Mouse (Mus musculus) olfactory bulb, adult 2 months (tissue): ENCODE results near the gene Pcx. TPM values are rescaled to one million over a fixed set of nuclear protein-coding genes. Genes with fewer than 3 reads are reported as not detected.

Experiments
- H3K27ac ChIP-seq: fragments of 200-500 bp; 2 replicates; pipeline ENCODE4 v1.5.1; 2012; ENCODE audit warnings: low read depth, low read length; ENCODE audit not compliant: insufficient read depth
- H3K4me1 ChIP-seq: fragments of 200-500 bp; 2 replicates; pipeline ENCODE4 v1.6.1; 2012; ENCODE audit warnings: low read length; ENCODE audit not compliant: control insufficient read depth, insufficient read depth
- H3K4me3 ChIP-seq: fragments of 200-500 bp; 2 replicates; pipeline ENCODE4 v1.5.1; 2012; ENCODE audit warnings: mild to moderate bottlenecking, low read depth, low read length, moderate library complexity; ENCODE audit not compliant: insufficient read depth
- CTCF ChIP-seq: fragments of 200-500 bp; IDR thresholded peaks from 2 replicates; pipeline ENCODE4 v1.5.1; 2012; ENCODE audit warnings: low read depth, mild to moderate bottlenecking, low read length, moderate library complexity; ENCODE audit not compliant: insufficient read depth
- POLR2A ChIP-seq: fragments of 200-500 bp; IDR thresholded peaks from 2 replicates; pipeline ENCODE4 v1.6.1; 2012; ENCODE audit warnings: mild to moderate bottlenecking, low read depth, low read length, moderate library complexity; ENCODE audit not compliant: insufficient read depth
- WGBS: fragments of 180-500 bp; shearing (Covaris S2); methylation state at CpG from one replicate; pipeline ENCODE4 v1.1.7; 2018; 5-methylcytosine and 5-hydroxymethylcytosine counted together
- polyA plus RNA-seq: library from polyadenylated mRNA; stranded (reverse); fragments of >200 nt; gene quantifications from 2 replicates; pipeline ENCODE4 v1.2.4, GENCODE M21; 2012; ENCODE audit warnings: low replicate concordance; ENCODE audit not compliant: missing spikeins, insufficient read depth, insufficient read length

The Pcx gene
- polyA plus RNA-seq, 1 experiment = not detected

GRCm38 (mm10) chr19:4569356-4570236 is 59.3 kb downstream of the Pcx start:
- TF ChIP-seq CTCF (no peak), POLR2A (no peak)
- WGBS = 66% methylated on average over 17 of the region's 17 CpGs
- H3K4me1 ChIP-seq = peaks cover 9% of the 10 kb centered on the region
- no peak overlapping the region for H3K4me3 ChIP-seq
- H3K27ac ChIP-seq = no peak overlapping the region

GRCm38 (mm10) chr19:4570237-4570613 is 60.0 kb downstream of the Pcx start:
- peaks cover 9% of the 10 kb centered on the region for H3K4me1 ChIP-seq
- no peak overlapping the region for H3K27ac ChIP-seq
- 69% methylated on average over 11 of the region's 11 CpGs for WGBS
- TF ChIP-seq CTCF (no peak), POLR2A (no peak)
- no peak overlapping the region for H3K4me3 ChIP-seq

GRCm38 (mm10) chr19:4570815-4571214 is 60.5 kb downstream of the Pcx start:
- H3K4me3 ChIP-seq = no peak overlapping the region
- WGBS = 92% methylated on average over 6 of the region's 6 CpGs
- no peak overlapping the region for H3K27ac ChIP-seq
- H3K4me1 ChIP-seq = peaks cover 9% of the 10 kb centered on the region
- TF ChIP-seq POLR2A (no peak), CTCF (no peak)

- TF ChIP-seq POLR2A = no peak
- no peak for TF ChIP-seq CTCF
- H3K4me3 ChIP-seq = no peak overlapping the region
- WGBS = 80% methylated on average over 1 of the region's 1 CpGs
- H3K4me1 ChIP-seq = peaks cover 9% of the 10 kb centered on the region
- no peak overlapping the region for H3K27ac ChIP-seq
Measured at GRCm38 (mm10) chr19:4571658-4572057, 61.4 kb downstream of the Pcx start.

GRCm38 (mm10) chr19:4572061-4572460 is 61.8 kb downstream of the Pcx start:
- WGBS = 49% methylated on average over 4 of the region's 4 CpGs
- Histone ChIP-seq H3K27ac (no peak overlapping the region), H3K4me1 (peaks cover 9% of the 10 kb centered on the region), H3K4me3 (no peak overlapping the region)
- no peak for TF ChIP-seq CTCF
- TF ChIP-seq POLR2A = no peak

GRCm38 (mm10) chr19:4572467-4572866 is 62.2 kb downstream of the Pcx start:
- 69% methylated on average over 8 of the region's 8 CpGs for WGBS

GRCm38 (mm10) chr19:4573241-4573640 is 63.0 kb downstream of the Pcx start:
- Histone ChIP-seq H3K4me3 (no peak overlapping the region), H3K27ac (no peak overlapping the region), H3K4me1 (peaks cover 9% of the 10 kb centered on the region)
- TF ChIP-seq CTCF (no peak), POLR2A (no peak)
- WGBS = 91% methylated on average over 1 of the region's 1 CpGs

More at GRCm38 (mm10) chr19:4572467-4572866, 62.2 kb downstream of the Pcx start:
- H3K4me1 ChIP-seq = peaks cover 9% of the 10 kb centered on the region
- no peak overlapping the region for H3K4me3 ChIP-seq
- TF ChIP-seq POLR2A (no peak), CTCF (no peak)
- H3K27ac ChIP-seq = no peak overlapping the region

GRCm38 (mm10) chr19:4578799-4579198 is 68.5 kb downstream of the Pcx start:
- Histone ChIP-seq H3K27ac (no peak overlapping the region), H3K4me1 (no peaks in the 10 kb centered on the region), H3K4me3 (no peak overlapping the region)
- no peak for TF ChIP-seq POLR2A
- no peak for TF ChIP-seq CTCF
- 65% methylated on average over 2 of the region's 2 CpGs for WGBS

- Histone ChIP-seq H3K4me1 (no peaks in the 10 kb centered on the region), H3K4me3 (no peak overlapping the region), H3K27ac (no peak overlapping the region)
- WGBS = 93% methylated on average over 5 of the region's 5 CpGs
- TF ChIP-seq CTCF = no peak
- TF ChIP-seq POLR2A = no peak
Measured at GRCm38 (mm10) chr19:4579296-4579695, 69.0 kb downstream of the Pcx start.
